Mouse (Mus musculus): ENCODE data around the gene Eya2.
A peak's percentile ranks its signal among the peaks of the same experiment; 100 is the strongest.

Gene Eya2

GRCm38 (mm10) chr2:165595676-165596070, 841 bp downstream of the Eya2 start:
- no peak for DNase-seq (ENCODE audit: low spot score)

DNA sequence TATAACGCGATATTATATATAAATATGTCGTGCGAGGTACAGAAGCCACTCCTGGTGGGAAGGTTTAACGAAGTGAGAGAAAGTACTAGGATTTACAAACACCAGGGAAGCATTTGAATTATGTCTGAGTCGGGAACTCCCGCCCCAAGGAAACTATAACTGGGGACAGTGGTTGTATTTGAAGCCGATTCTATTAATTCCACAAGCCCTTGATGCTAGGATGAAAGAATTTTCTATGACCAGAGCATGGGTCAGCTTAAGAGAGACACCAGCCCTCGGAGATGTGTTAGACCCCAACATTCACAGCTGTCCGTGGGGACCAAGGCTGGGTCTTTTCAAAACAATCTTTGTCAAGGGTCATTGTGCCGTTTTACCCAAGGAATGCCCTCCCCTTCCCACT, 1.3 kb downstream of the Eya2 start:
- no peak for DNase-seq (ENCODE audit: low spot score)

- no peak for DNase-seq (ENCODE audit: low spot score)
These were observed 2.7 kb downstream of the Eya2 start for GRCm38 (mm10) chr2:165597536-165597935.

DNA sequence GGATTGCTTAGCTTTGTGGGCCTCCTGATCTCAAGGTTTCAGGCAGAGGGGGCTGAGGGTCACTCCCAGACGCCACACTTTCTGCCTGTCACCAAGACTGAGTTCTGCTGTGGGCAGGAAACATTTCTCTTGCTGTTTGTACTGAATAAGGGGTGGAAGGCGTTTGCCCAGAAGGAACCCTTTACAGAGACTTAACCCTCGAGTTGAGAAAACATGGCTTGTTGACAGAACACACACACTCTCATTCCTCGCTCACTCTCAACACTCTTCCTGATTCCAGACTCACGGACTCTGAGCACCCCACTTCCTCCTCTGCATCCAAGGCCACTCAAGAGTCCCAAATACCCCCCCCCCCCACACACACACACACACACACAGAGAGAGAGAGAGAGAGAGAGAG, 3.3 kb downstream of the Eya2 start:
- DNase-seq (ENCODE audit: low spot score) = no peak

DNA sequence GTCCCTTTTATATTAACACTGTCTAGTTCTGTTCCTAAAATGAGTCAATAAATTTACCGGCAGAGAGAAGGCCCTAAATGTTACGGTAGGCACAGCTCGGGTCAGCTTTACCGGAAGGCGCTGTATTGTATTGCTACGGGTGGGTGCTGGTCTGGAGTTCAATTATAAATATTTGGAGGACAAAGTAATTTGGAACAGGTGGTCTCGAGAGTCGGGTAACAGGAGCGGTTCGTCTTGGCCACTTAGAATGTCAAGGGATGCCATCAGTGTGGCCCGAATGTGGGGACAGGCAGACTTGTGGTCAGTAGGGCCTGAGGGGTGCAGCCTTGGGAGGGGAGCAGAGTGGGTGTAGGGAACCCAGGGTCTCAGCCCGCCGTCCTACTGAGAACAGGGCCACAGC, 4.7 kb downstream of the Eya2 start:
- DNase-seq (ENCODE audit: low spot score) = no peak

- peak; percentile 15 for DNase-seq (ENCODE audit: low spot score)
These were observed 6.1 kb downstream of the Eya2 start for GRCm38 (mm10) chr2:165600926-165601325.

DNA sequence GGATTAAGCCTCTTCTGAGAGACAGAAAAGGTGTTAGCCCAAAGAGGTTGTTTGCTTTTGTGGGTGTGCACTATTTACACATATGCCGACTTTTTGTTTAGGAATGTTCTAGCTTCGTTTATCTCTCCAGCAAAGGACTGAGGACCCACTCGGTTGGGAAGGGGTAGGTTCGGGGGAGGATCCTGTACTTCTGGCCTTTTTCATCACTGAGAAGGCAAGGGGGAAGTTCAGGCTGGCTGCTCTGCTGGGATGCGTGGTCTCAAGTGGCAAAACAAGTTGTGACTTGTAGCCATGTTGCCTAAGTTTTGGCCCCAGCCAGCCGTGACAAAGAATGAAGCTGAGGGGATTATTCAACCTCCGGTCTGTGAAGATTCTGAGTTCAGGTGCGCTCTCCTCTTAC, 6.8 kb downstream of the Eya2 start:
- no peak for DNase-seq (ENCODE audit: low spot score)

- DNase-seq (ENCODE audit: low spot score) = no peak
These were observed 8.9 kb downstream of the Eya2 start for GRCm38 (mm10) chr2:165603775-165604174.

GRCm38 (mm10) chr2:165611551-165612253, 16.9 kb downstream of the Eya2 start:
- DNase-seq (ENCODE audit: low spot score) = no peak

- no peak for DNase-seq (ENCODE audit: low spot score)
These were observed 19.0 kb downstream of the Eya2 start for GRCm38 (mm10) chr2:165613741-165614339.

DNA sequence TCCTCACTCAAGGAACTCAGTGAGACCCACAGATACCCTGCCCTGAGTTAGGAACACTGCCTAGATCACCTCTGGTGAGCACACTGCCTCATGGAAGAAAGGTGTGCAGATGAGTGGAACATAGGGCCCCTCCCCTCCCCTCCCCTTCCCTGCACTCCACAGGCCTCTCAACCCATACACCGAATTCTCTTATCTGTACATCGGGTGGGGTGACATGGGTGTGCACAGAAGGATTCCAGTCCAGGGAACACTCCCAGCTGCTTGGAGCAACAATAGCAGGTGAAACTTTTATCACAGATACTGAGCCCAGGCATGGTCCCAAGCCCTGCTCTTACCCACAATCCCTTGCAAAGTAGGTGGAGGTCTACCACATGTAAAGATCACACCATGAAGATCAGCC, 26.7 kb downstream of the Eya2 start:
- no peak for DNase-seq (ENCODE audit: low spot score)

DNA sequence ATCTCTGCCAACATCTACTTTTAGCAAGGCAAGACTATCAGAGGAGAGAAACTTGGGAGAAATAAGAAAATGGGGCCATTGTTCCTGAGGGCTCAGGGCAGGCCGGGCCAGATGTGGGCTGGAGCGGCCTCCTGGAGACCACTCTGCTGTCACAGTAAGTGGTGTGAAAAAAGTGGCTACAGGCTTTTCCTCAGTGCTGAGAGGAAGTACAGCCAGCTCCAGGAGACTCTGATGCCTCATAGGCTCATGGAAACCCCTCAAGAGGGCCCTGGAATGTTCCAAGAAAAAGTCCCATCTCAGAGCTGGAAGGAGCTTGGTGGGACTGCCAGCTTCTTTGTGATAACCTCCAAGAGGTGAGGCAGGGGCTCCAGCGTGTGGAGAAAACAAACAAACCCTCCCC, 27.8 kb downstream of the Eya2 start:
- DNase-seq (ENCODE audit: low spot score) = no peak

GRCm38 (mm10) chr2:165626826-165627225, 32.0 kb downstream of the Eya2 start:
- no peak for DNase-seq (ENCODE audit: low spot score)

- peak; percentile 26 for DNase-seq (ENCODE audit: low spot score)
These were observed 33.1 kb downstream of the Eya2 start for GRCm38 (mm10) chr2:165627974-165628373.

- DNase-seq (ENCODE audit: low spot score) = no peak
These were observed 35.1 kb downstream of the Eya2 start for GRCm38 (mm10) chr2:165629900-165630299.

DNA sequence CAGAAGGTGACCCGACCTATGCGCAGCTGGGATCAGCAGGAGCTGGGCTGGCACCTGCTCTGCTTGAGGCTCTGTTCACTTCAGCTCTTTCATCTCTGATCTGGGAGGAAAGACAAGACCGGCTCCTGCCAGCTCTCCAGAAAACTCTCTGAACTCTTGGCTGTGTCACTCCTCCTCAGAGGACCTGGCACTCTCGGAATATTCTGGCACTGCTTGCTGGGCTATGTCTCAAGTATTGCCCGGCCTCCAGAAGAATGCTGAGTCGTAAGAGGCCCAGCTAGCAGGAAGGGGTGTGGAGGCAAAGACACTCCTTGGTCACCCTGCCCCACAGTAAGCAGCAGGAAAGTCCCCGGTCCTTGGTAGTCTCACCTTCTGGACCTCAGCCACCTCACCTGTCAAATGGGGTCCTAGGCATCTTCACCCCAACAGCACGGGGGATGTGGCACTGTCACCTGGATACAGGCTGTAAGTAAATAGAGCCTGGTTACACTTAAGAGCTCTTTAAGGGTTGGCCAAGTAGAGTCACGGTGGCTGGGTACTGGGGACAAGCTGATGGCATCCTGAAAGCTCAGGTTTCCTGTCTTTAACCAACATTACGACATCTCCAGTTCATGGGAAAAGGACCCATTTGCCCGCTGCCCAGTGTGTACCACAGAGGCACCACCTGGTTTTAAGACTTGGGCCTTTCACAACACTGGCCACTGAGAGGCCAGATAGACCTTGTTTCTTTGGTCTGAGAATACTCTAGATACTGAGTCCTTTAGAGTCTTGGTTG, 38.4 kb downstream of the Eya2 start:
- no peak for DNase-seq (ENCODE audit: low spot score)

DNA sequence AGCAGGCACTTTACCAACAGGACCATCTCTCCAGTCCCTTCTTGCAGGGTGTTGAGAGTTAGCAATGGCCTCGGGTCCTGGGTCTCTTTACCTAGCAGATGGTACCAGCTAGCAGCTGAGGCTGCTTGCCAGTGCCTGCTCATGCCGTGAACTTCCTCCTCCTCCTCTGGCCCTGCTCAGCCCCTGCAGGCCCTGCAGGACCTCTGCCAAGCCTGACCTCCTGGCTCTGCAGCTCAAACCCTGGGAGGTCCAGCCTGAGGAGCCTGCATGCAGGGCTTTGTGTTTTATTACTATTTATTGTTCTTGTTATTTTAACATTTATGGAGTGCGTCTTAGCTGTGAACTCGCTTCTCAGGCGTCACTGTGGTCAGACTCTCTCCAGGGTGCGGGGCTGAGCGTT, 39.6 kb downstream of the Eya2 start:
- peak; percentile 44 for DNase-seq (ENCODE audit: low spot score)

- no peak for DNase-seq (ENCODE audit: low spot score)
These were observed 44.4 kb downstream of the Eya2 start for GRCm38 (mm10) chr2:165639075-165639755.

- peak; percentile 62 for DNase-seq (ENCODE audit: low spot score)
These were observed 47.2 kb downstream of the Eya2 start for GRCm38 (mm10) chr2:165641909-165642505.

- no peak for DNase-seq (ENCODE audit: low spot score)
These were observed 48.8 kb downstream of the Eya2 start for GRCm38 (mm10) chr2:165643596-165643995.

DNA sequence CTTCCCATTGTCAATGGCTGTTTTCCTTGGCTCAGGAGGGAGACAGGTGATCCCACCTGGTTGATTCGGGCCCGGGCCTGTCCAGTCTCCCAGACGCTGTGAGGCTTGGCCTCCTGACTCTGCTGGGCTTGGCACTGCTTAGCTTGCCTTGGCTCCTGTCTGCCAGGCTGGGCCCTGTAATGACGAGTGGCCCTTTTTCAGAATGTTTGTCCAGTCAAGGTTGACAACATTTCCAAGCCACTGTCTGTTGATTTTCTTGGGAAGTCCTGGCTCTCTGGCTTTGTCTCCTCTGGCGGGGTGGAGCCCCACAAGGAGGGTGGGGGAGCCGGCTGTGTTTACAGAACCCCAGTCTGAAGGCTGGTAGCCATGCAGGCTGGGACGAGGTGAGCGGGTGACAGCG, 49.2 kb downstream of the Eya2 start:
- peak; percentile 57 for DNase-seq (ENCODE audit: low spot score)

- no peak for DNase-seq (ENCODE audit: low spot score)
These were observed 56.2 kb downstream of the Eya2 start for GRCm38 (mm10) chr2:165651031-165651430.
